Mouse (Mus musculus): ENCODE data around the gene Brd9.

GRCm38 (mm10) chr13:73907136-73907535 lies 30.5 kb upstream of the Brd9 start:
- TF ChIP-seq CTCF (conservative IDR thresholded peaks at IDR 0.05 in 1 of 2, IDR thresholded peaks at IDR 0.05 in 1 of 2; ENCODE audit: low read depth in 2 of 2, low read length in 2 of 2) (no peak), POLR2AphosphoS2 (IDR thresholded peaks at IDR 0.05; ENCODE audit: low read depth, low read length) (no peak), ELF1 (IDR thresholded peaks at IDR 0.05; ENCODE audit: low read depth, low read length) (no peak), POLR2A (IDR thresholded peaks at IDR 0.05; ENCODE audit: low read depth, low read length) (no peak), EP300 (IDR thresholded peaks at IDR 0.05; ENCODE audit: low read length) (no peak), TCF12 (IDR thresholded peaks at IDR 0.05; ENCODE audit: low read depth, low read length) (no peak), E2F4 (IDR thresholded peaks at IDR 0.05; ENCODE audit: insufficient replicate concordance, low read depth, low read length) (no peak), GABPA (IDR thresholded peaks at IDR 0.05; ENCODE audit: insufficient replicate concordance, low read depth, low read length) (no peak)

All from CH12.LX (cell line).